Mouse (Mus musculus) cerebellum, adult (tissue): Measurements from ENCODE around the gene Dnajc4.
"Not testable (repeated sequence)": the region's sequence is repeated elsewhere in the genome, so short reads cannot be mapped to it uniquely, and the experiment has no call there.

Source experiments
- ATAC-seq: cut with Nextera tagmentation; 2 replicates; pipeline ENCODE4 v1.9.2; 2017; ENCODE audit warnings: mild to moderate bottlenecking, moderate library complexity, mixed read lengths; ENCODE audit not compliant: insufficient number of reproducible peaks, low FRiP score, low TSS enrichment

Gene Dnajc4

GRCm38 (mm10) chr19:6995255-6995991, 3.1 kb upstream of the Dnajc4 start:
- ATAC-seq = no peak

- no peak for ATAC-seq
These were observed 2.1 kb upstream of the Dnajc4 start for GRCm38 (mm10) chr19:6994489-6994888.

- ATAC-seq = no peak
These were observed 1.6 kb upstream of the Dnajc4 start for GRCm38 (mm10) chr19:6994002-6994401.

DNA sequence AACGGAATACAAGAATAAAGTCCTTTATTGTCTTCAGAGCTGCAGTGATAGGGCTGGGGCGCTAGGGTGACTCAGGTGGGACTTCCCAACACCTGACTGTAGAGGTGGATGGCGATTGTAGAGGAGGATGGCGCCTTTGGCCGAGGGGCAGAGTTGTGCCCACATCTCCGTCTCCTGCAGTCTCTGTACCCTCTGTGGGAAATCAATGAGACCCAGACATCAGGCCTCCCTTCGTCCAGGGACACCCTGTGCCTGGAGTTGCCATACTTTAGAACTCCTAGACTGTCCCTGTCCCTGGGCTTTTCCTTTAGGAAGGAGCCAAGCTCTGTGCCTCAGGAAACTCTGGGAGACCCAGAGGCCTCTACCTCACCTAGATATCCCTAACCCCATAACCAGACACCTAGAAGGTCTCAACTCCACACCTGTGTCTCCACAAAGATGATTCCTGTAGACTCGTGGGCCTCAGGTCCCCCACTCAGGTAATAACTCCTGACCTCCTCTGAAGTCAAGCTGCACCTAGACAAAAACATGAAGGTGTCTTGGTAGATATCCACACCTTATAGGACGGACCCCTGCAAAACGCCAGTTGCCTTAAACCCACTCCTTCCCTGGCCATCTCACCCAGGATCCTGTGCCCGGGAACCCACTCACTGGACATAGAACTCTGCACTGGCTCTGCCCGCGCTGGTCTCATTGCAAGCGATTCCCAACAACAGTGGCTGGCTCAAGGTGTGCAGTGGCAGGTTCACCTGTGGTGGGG, 819 bp upstream of the Dnajc4 start:
- no peak for ATAC-seq

- ATAC-seq = not testable (repeated sequence)
These were observed 1.2 kb downstream of the Dnajc4 start for GRCm38 (mm10) chr19:6991166-6991565.

DNA sequence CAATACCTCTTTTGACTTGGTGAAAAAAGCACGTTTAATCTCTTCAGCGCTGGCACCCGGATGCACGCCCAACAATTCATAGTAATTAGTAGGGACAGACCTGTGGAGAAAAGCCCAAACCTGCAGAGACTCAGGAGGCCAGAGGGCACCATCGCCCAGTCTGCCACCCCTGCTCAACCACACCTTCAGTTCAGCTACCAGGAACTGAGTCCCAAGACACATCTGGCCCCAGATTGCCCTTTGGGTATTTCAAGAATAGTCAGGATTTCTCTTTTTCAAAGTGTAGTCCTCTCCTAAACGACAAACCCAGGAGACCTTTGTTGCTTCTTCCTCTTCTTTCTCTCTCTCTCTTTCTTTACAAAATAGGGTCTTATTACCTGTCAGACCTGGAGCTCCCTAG, 1.7 kb downstream of the Dnajc4 start:
- no peak for ATAC-seq

DNA sequence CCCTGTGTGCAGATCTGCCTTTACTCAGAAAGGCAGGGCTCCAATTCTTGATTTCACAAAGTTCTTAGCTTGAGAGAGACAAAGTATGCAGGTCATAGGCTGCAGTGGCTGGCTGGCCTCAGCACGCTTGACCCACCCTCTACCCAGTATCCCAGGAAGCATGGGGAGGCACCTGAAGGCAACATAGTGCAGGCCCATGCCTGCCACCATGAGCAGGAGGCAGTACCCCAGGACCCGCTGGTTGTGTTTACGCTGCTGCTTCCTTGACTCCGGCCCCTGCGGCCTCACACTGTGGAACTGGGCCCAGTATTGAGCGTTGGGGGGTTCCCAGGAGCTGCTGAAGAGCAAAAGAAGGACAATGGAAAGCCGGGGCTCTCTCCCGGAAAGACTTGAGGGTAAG, 3.1 kb downstream of the Dnajc4 start:
- ATAC-seq = no peak

DNA sequence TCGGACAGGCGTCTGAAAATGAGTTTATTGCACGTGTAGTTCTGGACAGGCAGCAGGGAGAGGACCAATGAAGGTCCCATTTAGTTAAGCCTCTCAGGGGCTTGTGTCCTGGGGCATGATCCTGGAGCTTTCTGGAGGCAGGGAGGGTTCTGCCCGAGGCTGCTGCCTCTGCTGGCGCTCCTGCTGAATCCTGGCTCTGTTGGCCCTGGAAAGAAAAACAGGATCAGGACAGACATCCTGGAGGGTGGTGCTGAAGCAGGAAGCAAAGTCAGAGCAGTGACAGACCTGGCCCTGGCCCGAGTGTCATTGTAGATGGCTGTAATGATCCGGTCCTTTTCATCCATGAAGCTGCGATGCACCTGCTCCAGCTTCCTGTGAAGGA, 4.5 kb downstream of the Dnajc4 start:
- ATAC-seq = no peak

DNA sequence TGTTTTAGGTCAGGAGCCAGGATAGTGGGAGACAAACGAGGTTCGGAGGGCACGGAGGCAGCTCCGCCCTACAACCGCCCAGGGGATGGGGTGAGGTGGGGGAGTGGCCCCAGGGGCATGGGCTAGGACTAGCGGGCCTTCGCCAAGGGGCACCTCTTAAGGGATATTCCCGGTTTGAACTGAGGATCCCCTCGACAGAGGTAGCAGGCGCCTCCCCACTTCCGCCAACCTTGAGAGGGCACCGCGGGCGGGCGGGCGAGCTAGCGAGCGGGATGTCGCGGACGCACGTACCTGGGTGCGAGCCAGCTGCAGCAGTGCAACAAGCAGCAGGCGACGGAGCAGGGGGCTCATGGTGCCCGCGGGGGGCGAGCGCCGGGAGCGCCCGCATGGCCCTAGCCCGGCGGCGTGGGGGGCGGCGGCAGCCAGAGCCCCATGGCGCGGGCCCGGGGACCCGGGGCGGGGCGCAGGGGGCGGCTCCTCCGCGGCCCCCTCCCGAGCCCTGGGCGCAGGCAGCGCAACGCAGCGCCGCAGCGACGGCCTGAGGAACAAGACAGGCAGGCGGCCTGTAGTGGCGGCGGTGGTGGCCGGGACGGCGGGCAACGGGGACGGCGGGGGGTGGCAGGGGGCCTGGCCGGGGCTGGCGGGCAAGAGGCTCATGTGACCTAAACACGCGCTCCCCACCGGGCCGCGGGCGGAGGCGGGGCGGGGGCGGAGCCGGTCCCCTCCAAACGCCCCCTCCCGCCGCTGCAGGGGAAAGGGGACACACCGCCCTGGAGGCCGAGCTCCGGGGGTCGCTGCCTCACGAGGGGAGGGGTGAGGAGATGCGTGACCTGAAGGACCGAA, 5.1 kb downstream of the Dnajc4 start, which contains the start of gene Vegfb:
Vegfb (minus strand) TSS at position 591 of the 843 bp plus-strand sequence.
- peak; percentile 24 for ATAC-seq

GRCm38 (mm10) chr19:6985951-6986708, 6.2 kb downstream of the Dnajc4 start:
- ATAC-seq = no peak

GRCm38 (mm10) chr19:6985300-6985699, 7.1 kb downstream of the Dnajc4 start:
- ATAC-seq = no peak

DNA sequence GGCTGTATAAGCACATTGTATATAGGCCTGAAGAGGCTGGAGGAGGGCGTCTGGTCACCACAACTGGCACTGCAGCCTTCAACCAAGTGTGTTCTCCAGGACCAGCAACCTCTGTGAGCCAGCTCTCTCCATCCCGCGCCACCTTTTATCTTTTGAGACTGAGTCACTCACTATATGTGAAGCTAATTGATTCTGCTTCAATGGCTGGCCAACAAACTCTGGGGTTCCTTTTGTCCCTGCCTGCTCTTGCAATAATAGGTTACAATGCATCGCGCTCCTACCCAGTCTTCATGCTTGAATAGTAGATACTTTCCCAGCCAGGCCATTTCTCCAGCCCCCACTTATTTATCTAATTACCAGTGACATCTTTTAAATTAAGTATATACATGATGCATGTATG, 8.8 kb downstream of the Dnajc4 start:
- no peak for ATAC-seq

GRCm38 (mm10) chr19:6981465-6981864, 10.9 kb downstream of the Dnajc4 start:
- ATAC-seq = no peak

GRCm38 (mm10) chr19:6980381-6981093, 11.8 kb downstream of the Dnajc4 start, which contains the start of gene Fkbp2:
TSS of gene Fkbp2 (minus strand) at chr19:6980501.
- ATAC-seq = peak; percentile 67

GRCm38 (mm10) chr19:6979486-6980380, 12.6 kb downstream of the Dnajc4 start:
- ATAC-seq = peak; percentile 73

- no peak for ATAC-seq
These were observed 13.3 kb downstream of the Dnajc4 start for GRCm38 (mm10) chr19:6979001-6979479.

DNA sequence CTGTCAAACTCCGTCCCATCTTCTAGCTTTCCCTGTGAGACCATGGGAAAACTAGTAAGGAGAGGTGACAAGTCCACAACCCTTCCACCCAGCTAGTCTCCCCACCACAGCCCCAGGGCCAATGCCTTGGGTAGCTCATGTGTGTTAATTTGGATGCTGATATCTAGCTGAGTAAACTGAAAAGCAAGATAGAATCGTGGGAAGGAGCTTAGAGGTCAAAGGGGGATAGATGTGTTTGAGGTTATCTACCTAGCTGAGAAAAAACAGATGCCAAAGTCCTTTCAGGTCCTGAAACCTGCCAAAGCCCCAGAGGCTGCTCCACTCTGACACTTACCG, 13.8 kb downstream of the Dnajc4 start:
- no peak for ATAC-seq
